Mouse (Mus musculus): Measurements from ENCODE around the gene Ctsa. TPM values are rescaled to one million over a fixed set of nuclear protein-coding genes. Genes with fewer than 3 reads are reported as not detected.

The Ctsa gene
- polyA plus RNA-seq, 1 experiment from 2014 or later = 178 TPM

GRCm38 (mm10) chr2:164856309-164857100 is 23.8 kb downstream of the Ctsa start:
- no peak for ATAC-seq (ENCODE audit: insufficient number of reproducible peaks, insufficient read depth, low FRiP score, low read depth)
- H3K27me3 ChIP-seq (ENCODE audit: control insufficient read depth, insufficient read depth, low read length) = peaks cover 56% of the 10 kb centered on the region

GRCm38 (mm10) chr2:164857101-164857821 is 24.6 kb downstream of the Ctsa start, which contains the start of gene Pltp:
TSS of gene Pltp (minus strand) at chr2:164857711.
- Histone ChIP-seq H3K9me3 (ENCODE audit: control insufficient read depth, low read length) (no peaks in the 10 kb centered on the region), H3K4me3 (ENCODE audit: control insufficient read depth in 1 of 2, insufficient read depth in 1 of 2, low read depth in 1 of 2, low read length in 2 of 2) (peak within 1 kb of the TSS; percentile 51 to 58), H3K4me2 (ENCODE audit: low read length) (peak within 1 kb of the TSS; percentile 98), H3K27ac (replicated peaks in 1 of 2; ENCODE audit: control insufficient read depth in 1 of 2, insufficient read depth in 1 of 2, low read depth in 2 of 2, low read length in 2 of 2) (no peak within 1 kb of the TSS), H3K27me3 (ENCODE audit: control insufficient read depth, insufficient read depth, low read length) (peaks cover 56% of the 10 kb centered on the region), H3K4me1 (ENCODE audit: control insufficient read depth in 2 of 2, insufficient read depth in 2 of 2, low read length in 2 of 2) (peaks cover 21 to 25% of the 10 kb centered on the region in 2 experiments), H3K36me3 (ENCODE audit: control insufficient read depth, insufficient read depth, low read length) (no peaks in the 10 kb centered on the region), H3K9ac (ENCODE audit: low read length) (peak within 1 kb of the TSS; percentile 66)
- 0 out of 2 replicates have a peak, but pooled peaks have one; percentile 27 for ATAC-seq (ENCODE audit: insufficient number of reproducible peaks, insufficient read depth, low FRiP score, low read depth)
- WGBS = under 1% methylated on average over 47 of the region's 47 CpGs

More at GRCm38 (mm10) chr2:164856309-164857100, 23.8 kb downstream of the Ctsa start:
- Histone ChIP-seq H3K4me3 (ENCODE audit: control insufficient read depth in 1 of 2, insufficient read depth in 1 of 2, low read depth in 1 of 2, low read length in 2 of 2) (peak overlapping the region; percentile 51 to 58), H3K9me3 (ENCODE audit: control insufficient read depth, low read length) (no peaks in the 10 kb centered on the region), H3K36me3 (ENCODE audit: control insufficient read depth, insufficient read depth, low read length) (no peaks in the 10 kb centered on the region), H3K4me2 (ENCODE audit: low read length) (peak overlapping the region; percentile 98), H3K27ac (replicated peaks in 1 of 2; ENCODE audit: control insufficient read depth in 1 of 2, insufficient read depth in 1 of 2, low read depth in 2 of 2, low read length in 2 of 2) (no peak overlapping the region), H3K4me1 (ENCODE audit: control insufficient read depth in 2 of 2, insufficient read depth in 2 of 2, low read length in 2 of 2) (peaks cover 14 to 19% of the 10 kb centered on the region in 2 experiments), H3K9ac (ENCODE audit: low read length) (peak overlapping the region; percentile 66)
- WGBS = 2% methylated on average over 42 of the region's 42 CpGs

GRCm38 (mm10) chr2:164857842-164858553 is 25.3 kb downstream of the Ctsa start:
- ATAC-seq (ENCODE audit: insufficient number of reproducible peaks, insufficient read depth, low FRiP score, low read depth) = no peak
- H3K4me3 ChIP-seq (ENCODE audit: control insufficient read depth in 1 of 2, insufficient read depth in 1 of 2, low read depth in 1 of 2, low read length in 2 of 2) = peak overlapping the region; percentile 51 to 58
- no peak overlapping the region for H3K27ac ChIP-seq (replicated peaks in 1 of 2; ENCODE audit: control insufficient read depth in 1 of 2, insufficient read depth in 1 of 2, low read depth in 2 of 2, low read length in 2 of 2)
- WGBS = 11% methylated on average over 19 of the region's 19 CpGs
- peak overlapping the region; percentile 98 for H3K4me2 ChIP-seq (ENCODE audit: low read length)
- H3K9ac ChIP-seq (ENCODE audit: low read length) = peak overlapping the region; percentile 66
- H3K27me3 ChIP-seq (ENCODE audit: control insufficient read depth, insufficient read depth, low read length) = peaks cover 56% of the 10 kb centered on the region
- no peaks in the 10 kb centered on the region for H3K9me3 ChIP-seq (ENCODE audit: control insufficient read depth, low read length)
- H3K36me3 ChIP-seq (ENCODE audit: control insufficient read depth, insufficient read depth, low read length) = no peaks in the 10 kb centered on the region
- H3K4me1 ChIP-seq (ENCODE audit: control insufficient read depth in 2 of 2, insufficient read depth in 2 of 2, low read length in 2 of 2) = peaks cover 22 to 27% of the 10 kb centered on the region in 2 experiments

- 38% methylated on average over 2 of the region's 2 CpGs for WGBS
- Histone ChIP-seq H3K27ac (replicated peaks in 1 of 2; ENCODE audit: control insufficient read depth in 1 of 2, insufficient read depth in 1 of 2, low read depth in 2 of 2, low read length in 2 of 2) (no peak overlapping the region), H3K27me3 (ENCODE audit: control insufficient read depth, insufficient read depth, low read length) (peaks cover 52% of the 10 kb centered on the region), H3K4me2 (ENCODE audit: low read length) (no peak overlapping the region), H3K9me3 (ENCODE audit: control insufficient read depth, low read length) (no peaks in the 10 kb centered on the region), H3K4me3 (ENCODE audit: control insufficient read depth in 1 of 2, insufficient read depth in 1 of 2, low read depth in 1 of 2, low read length in 2 of 2) (no peak overlapping the region), H3K9ac (ENCODE audit: low read length) (no peak overlapping the region), H3K36me3 (ENCODE audit: control insufficient read depth, insufficient read depth, low read length) (no peaks in the 10 kb centered on the region), H3K4me1 (ENCODE audit: control insufficient read depth in 2 of 2, insufficient read depth in 2 of 2, low read length in 2 of 2) (peaks cover 22 to 27% of the 10 kb centered on the region in 2 experiments)
- no peak for ATAC-seq (ENCODE audit: insufficient number of reproducible peaks, insufficient read depth, low FRiP score, low read depth)
Measured at GRCm38 (mm10) chr2:164859155-164859554, 26.5 kb downstream of the Ctsa start.

GRCm38 (mm10) chr2:164859640-164860432 is 27.2 kb downstream of the Ctsa start:
- no peaks in the 10 kb centered on the region for H3K36me3 ChIP-seq (ENCODE audit: control insufficient read depth, insufficient read depth, low read length)
- H3K27me3 ChIP-seq (ENCODE audit: control insufficient read depth, insufficient read depth, low read length) = peaks cover 45% of the 10 kb centered on the region
- WGBS = 62% methylated on average over 9 of the region's 9 CpGs
- peaks cover 22 to 27% of the 10 kb centered on the region in 2 experiments for H3K4me1 ChIP-seq (ENCODE audit: control insufficient read depth in 2 of 2, insufficient read depth in 2 of 2, low read length in 2 of 2)
- no peak overlapping the region for H3K9ac ChIP-seq (ENCODE audit: low read length)
- no peak overlapping the region for H3K4me3 ChIP-seq (ENCODE audit: control insufficient read depth in 1 of 2, insufficient read depth in 1 of 2, low read depth in 1 of 2, low read length in 2 of 2)
- no peak for ATAC-seq (ENCODE audit: insufficient number of reproducible peaks, insufficient read depth, low FRiP score, low read depth)
- H3K4me2 ChIP-seq (ENCODE audit: low read length) = no peak overlapping the region
- H3K27ac ChIP-seq (replicated peaks in 1 of 2; ENCODE audit: control insufficient read depth in 1 of 2, insufficient read depth in 1 of 2, low read depth in 2 of 2, low read length in 2 of 2) = no peak overlapping the region
- H3K9me3 ChIP-seq (ENCODE audit: control insufficient read depth, low read length) = no peaks in the 10 kb centered on the region

GRCm38 (mm10) chr2:164861094-164861493 is 28.4 kb downstream of the Ctsa start:
- Histone ChIP-seq H3K4me2 (ENCODE audit: low read length) (no peak overlapping the region), H3K4me3 (ENCODE audit: control insufficient read depth in 1 of 2, insufficient read depth in 1 of 2, low read depth in 1 of 2, low read length in 2 of 2) (no peak overlapping the region), H3K9ac (ENCODE audit: low read length) (no peak overlapping the region), H3K36me3 (ENCODE audit: control insufficient read depth, insufficient read depth, low read length) (no peaks in the 10 kb centered on the region), H3K27ac (replicated peaks in 1 of 2; ENCODE audit: control insufficient read depth in 1 of 2, insufficient read depth in 1 of 2, low read depth in 2 of 2, low read length in 2 of 2) (no peak overlapping the region), H3K27me3 (ENCODE audit: control insufficient read depth, insufficient read depth, low read length) (peaks cover 33% of the 10 kb centered on the region), H3K4me1 (ENCODE audit: control insufficient read depth in 2 of 2, insufficient read depth in 2 of 2, low read length in 2 of 2) (peaks cover 22 to 27% of the 10 kb centered on the region in 2 experiments), H3K9me3 (ENCODE audit: control insufficient read depth, low read length) (no peaks in the 10 kb centered on the region)
- 66% methylated on average over 4 of the region's 4 CpGs for WGBS
- ATAC-seq (ENCODE audit: insufficient number of reproducible peaks, insufficient read depth, low FRiP score, low read depth) = no peak
